Mouse (Mus musculus) G1E (cell line): ENCODE results near the gene Haus2.

Experiments
- CTCF ChIP-seq: IDR thresholded peaks from 2 replicates; pipeline ENCODE4 v1.5.1; 2012; ENCODE audit warnings: low read depth, low read length, inconsistent platforms, mixed read lengths
- GATA1 ChIP-seq: IDR thresholded peaks from 2 replicates; pipeline ENCODE4 v1.6.1; 2012; ENCODE audit warnings: borderline replicate concordance, low read length, inconsistent platforms, mixed read lengths
- POLR2AphosphoS5 ChIP-seq: IDR thresholded peaks from 2 replicates; pipeline ENCODE4 v1.6.1; 2012; ENCODE audit warnings: low read depth, low read length, inconsistent platforms; ENCODE audit not compliant: insufficient replicate concordance

DNA sequence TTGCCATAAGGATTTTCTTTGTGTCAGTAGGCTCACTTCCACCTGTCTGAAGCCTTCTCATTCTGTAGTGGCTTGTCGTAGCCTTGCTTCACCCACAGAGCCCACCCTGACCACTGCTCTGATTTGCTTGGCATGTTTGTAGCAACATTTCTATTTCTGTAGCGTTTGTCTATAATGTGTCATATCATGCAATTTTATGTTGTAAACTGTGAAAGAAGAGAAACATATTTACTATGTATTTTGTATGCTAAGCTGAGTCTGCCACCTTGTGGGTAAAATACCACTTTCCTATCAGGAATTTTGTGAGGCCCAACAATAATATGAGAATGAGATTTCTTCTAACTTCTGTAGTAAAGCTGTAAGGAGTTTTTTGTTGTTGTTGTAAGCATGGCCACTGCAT lies 61.1 kb downstream of the Haus2 start:
- no peak for TF ChIP-seq GATA1
- TF ChIP-seq CTCF: no peak
- no peak for TF ChIP-seq POLR2AphosphoS5
